Mouse (Mus musculus) frontal cortex, postnatal 25 days (tissue): Measurements from ENCODE around the gene Dcun1d3.

Source experiments
- DNase-seq, 2 experiments: peaks; one replicate each; pipeline ENCODE4 v3.0.0; 2022; ENCODE audit warnings: low spot score in 2 of 2

Gene Dcun1d3

DNA sequence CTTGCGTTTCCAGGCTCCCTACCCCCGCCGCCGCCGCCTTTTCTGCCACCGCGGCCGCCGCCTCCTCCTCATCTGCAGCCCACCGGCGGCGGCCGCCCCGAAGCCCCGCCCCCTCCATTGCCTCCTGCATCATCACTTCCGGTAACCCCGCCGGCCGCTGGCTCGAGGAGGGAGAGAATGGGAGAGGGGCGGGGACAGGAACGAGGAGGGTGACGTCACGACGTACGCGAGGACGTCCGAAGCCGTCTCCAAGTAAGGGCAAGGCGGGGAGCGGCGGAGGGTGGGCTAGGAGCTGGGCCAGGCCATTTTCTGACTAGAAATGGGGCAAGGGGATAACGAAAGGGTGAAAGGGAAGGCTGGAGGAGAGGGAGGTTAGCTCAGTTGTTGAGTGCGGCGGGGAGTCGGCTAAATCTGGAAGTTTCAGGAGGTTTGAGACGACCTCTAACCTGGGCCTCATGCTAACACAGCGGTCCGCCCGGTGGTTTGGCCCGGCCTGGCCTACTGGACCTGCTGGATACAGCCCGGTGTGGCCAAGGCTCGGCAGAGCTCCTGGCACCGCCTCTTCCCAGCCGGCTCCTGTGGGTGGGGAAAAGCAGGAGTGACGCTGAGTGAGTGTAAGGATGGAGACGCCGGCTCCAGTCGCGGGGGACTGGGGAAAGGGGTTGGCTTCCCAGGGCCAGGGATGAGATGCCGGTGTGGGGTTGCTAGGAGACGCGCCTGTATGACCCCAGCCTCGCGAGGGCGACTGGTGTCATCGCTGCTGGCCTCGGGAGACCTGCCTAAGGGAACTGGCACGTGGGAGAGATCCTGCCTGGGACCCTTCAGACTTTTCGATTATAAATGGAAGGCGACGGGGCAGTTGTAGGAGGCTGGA is at the start of gene Dcun1d3, which contains the start of gene Lyrm1:
Gene Dcun1d3, minus strand, starts transcription at position 660 of the 874 bp plus-strand sequence.
Gene Lyrm1, plus strand, starts transcription at position 223 of the 874 bp plus-strand sequence.
- peak; percentile 90 to 95 for DNase-seq

DNA sequence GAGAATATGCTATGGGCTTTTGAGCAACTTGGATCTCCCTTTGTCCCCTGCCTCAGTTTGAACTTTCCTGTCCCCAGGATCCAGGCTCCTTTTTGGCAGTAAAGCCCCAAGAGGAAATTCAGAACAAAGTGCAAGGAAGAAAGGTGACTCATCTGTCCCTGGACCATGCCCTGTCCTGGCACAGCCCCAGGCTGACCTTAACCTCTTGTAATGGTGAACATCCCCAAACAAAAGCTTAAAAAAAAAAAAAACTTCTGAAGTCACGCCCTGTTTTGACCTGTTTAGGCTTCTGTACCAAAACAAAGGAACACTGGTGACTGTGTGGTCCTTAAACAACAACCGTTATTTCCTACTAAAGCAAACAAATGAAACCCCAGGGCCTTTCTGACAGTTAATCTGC is 45.5 kb upstream of the Dcun1d3 start:
- no peak for DNase-seq

DNA sequence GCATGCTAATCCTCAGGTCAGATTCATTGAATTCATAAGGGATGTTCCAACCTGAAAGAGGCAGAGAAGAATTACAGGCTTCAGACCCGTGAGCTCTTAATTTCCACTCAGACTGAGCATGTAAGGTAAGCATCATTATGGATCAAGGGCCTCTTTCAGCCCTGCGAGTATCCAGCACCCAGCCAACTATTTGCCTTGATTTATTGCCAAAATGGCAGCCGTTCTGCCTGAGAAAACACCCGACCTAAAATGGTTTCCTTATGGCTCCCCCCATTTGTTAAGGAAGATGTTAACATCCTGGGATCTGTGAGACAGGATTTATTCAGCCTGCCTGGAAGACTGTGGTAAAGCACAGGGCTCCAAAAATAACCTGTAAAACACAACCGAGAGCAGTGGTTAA is 40.9 kb upstream of the Dcun1d3 start:
- DNase-seq = no peak

DNA sequence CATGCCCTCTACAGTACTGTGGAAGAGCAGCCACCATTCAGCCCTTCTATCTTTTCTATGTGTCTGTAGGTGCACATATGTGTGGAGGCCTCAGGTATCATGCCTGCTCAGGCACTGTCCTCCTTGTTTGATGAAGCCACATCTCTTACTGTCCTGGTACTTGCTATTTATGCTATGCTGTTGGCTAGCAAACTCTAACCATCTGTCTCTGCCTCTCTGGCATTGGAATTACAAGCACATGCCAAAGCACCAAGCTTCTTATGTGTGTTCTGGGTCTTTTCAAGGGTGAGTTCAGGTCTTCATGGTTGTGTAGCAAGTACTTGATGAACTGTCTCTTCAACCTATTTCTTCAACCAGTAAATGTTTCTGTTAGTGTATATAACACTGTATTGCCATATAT is 40.2 kb upstream of the Dcun1d3 start:
- no peak for DNase-seq

DNA sequence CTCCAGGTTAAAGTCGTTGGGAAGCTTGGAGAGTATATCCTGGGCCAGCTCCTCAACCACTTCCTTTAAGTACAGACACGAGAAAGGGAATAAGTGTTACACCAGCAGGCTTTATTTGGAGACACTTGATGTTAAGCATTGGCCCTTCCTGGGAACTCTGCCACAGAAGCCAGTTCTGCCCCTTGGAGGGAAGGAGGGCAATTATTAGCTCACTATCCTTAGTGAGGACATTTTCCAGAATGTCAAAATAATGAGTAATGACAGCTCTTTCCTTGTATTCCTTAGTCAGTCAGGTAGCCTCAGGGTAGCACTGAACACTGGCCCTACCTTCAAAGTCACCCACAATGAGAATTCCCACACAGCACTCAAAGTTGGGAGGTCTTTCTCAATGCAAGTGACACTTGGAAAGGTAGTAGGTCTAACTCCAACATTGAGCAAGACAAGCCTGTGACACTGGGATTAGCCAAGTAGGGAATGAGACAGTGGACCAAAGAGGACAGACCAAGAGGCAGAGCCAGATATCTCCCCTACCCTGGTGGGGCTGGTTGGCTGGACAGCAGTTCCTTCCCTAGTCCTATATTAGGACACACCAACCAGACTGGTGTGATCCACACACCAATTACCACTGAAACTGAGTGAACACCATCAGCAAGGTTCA is 32.8 kb upstream of the Dcun1d3 start:
- DNase-seq = no peak

DNA sequence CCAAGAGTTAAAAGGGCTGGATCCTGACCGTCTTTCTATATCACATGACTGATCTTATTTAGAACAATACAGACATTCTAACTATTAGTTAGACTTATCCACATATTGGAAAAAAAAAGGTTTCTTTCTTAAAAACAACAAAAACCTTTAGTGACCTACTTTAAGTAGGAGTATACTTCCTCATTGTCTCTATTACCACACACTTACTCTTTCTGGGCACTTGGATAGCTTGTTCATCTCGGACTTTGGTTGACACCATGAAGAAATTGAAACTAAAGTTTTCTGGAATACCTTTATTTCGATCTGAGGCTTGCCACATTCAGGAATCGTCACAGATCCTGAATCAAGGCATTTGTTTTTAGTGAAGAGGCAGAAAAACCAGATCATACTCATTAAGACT is 25.0 kb upstream of the Dcun1d3 start:
- no peak for DNase-seq

DNA sequence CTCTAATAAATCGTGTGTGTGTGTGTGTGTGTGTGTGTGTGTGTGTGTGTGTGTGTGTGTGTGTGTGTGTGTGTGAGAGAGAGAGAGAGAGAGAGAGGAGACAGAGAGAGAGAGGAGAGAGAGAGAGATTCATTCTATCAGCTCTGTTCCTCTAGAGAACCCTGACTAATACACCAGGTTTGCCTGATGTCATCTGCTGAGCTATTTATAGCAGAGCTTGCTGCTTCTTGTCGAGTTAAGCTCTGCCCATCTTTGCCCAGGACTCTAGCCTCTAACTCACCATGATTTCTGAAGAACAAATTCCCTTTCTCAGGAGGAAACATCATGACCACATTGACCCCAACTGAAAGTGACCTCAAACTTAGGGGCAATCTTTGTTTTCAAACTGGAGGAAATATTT is 24.4 kb upstream of the Dcun1d3 start:
- no peak for DNase-seq

DNA sequence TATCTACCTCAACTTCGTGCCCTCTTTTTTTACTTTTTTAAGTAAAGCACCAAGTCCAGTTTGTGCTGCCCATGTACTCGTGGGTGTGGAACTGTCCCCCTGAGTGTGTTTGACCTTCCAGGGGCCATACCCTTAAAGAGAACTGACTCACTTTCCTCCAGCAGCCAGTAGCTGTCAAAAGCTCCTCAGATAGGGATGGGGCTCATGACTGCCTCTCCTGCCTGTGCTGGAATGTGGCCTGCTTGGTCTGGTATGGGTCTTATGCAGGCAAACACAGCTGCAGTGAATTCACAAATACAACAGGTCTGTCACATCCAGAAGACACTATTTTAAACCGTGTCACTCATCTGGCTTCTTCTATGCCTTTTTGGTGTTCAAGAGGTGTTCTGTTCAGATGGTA is 15.6 kb upstream of the Dcun1d3 start:
- no peak for DNase-seq

DNA sequence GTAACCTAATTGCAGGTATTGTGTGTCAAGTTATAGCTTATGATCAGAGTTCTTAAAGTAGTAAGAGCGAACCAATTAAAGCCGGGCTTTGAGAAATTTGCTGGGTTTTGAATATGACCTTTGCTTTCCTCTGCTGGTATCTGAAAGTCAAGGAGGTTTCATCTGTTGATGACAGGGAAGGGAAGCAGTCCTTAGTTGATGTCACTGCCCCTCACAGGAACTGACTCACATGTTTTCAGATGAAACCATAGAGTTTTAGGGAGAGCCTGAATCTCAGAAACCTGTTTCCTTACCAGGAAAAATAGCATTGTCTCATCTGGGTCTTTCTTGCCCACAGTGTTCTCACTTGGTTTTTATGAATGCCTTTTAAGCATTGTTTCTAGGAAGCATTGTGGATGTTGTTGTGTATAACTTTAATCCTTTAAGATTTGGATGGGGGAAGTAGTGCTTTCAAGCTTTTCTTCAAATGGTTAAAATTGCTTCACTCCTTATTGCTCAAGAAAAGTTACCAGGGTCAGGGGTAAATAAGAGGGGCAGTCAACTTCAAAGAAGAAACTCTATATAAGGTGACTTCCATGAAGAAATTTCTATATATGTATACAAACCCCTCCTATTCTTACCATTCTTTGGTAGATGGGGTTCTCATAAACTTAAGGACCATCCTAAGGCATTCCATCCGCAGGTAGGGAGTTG is 10.6 kb upstream of the Dcun1d3 start:
- DNase-seq = no peak

DNA sequence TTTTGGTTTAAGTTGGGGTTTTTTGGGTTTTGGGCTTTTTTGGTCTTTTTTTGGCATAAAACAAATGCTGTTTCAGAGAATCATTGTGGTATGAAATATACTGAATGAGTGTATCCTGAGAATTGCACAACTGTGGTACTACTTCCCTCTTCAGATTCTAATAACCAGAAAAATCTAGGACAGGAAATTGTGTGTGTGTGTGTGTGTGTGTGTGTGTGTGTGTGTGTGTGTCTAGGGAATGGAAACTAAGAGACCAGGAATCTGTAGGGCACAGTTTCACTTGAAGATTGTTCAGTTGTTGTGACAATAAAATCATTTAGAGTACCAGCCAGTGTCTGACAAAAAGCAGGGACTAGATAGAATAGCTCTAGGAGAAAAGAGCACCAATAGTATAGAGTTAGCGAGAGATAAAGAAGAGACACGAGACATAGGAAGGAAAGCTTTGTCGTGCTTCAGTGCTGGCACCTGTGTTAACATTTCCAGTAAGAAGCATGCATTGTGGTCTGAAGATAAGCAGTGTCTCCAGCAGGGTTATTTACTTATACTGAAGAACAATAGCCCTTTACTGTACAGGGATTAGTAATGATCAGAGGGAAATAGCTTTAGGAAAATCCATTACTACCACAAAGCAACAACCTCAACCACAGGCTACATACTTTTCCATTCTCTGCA is 3.4 kb upstream of the Dcun1d3 start:
- DNase-seq = no peak

DNA sequence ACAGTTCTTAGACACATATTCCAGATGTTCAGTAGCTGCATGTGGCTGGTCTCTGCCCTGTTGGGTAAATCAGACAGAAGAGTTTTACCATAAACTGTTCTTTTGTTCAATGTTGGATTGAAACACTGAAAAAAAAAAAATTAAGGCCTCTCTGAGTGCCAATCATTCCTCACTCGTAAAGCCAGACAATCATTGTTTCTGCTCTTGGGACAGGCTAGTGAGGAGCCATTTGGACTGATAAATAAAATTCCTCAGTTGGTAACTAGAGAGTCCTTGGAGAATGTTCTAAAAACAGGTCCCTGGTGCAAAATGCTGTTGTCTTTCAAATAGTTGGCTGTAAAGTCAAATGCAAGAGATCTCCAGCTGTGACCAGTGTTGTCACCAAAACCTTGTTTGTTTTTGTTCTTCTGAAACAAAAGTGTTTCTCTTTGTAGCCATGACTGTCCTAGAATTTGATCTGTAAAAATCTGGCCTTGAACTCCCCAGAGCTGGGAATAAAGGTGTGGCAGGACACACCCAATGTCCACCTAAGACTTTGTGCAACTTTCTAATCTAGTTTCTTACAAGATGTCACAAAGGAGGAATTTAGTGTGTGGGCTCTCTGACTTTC is 2.3 kb upstream of the Dcun1d3 start:
- DNase-seq = no peak

DNA sequence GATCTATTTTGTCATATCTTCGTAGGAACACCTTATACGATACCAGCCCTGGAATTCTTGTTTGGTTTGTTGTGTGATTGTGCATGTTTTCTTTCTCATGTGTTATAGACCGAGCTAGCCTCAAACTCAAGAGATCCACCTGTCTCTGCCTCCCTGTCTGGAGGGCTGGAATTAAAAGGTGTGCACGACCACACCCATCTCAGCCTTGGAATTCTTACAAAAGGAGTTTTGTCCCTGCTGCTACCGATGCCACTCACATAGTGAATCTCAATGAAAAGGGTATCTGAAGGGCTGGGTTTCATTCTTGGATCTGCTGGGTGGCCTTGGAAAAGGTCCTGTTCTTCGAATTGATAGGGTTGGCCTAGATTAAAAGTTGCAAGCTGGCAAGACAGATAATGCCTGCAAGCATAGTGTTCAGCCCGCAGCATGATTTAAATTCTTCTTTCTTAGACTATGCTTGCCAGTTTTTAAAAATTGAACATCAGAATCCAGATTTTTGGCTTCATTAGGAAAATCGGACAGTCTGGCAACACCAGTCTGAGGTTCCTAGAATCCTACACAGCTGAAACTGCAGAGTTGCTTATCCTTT is 1.5 kb upstream of the Dcun1d3 start:
- no peak for DNase-seq

DNA sequence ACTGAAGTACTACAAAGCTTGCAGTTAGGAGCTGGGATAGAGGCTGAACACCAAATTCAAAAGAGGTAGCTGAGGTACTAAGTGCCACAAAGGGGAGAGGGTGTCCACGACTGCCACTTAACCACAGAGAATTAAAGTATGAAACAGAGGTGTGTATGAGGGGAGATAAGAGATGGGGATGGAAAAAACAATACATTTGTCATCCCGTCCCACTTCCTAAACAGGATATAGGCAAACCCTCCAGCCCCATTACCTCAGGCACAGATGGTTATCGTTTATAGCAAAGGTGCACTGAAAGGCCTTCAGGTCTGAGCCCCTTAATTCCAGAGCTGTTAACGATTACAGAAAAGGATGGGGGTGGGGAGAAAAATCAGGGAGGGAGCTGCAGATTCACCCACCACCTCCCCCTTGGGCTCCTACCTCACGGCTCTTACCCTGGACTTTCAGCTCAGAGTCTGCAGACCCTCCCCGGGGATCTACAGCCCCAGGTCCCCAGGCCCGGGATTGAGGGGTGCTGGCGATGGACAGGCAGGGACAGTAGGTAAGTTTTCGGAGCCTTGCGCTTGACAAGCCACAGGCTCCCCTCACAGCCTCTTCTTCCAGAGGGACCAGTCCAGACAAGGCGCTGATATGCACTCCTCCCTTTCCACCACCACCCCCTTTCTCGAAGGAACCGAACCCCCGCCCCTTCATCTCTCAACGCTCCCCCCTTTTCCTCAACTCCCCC is 1.1 kb downstream of the Dcun1d3 start:
- DNase-seq = peak in 1 of 2 experiments; percentile 9

DNA sequence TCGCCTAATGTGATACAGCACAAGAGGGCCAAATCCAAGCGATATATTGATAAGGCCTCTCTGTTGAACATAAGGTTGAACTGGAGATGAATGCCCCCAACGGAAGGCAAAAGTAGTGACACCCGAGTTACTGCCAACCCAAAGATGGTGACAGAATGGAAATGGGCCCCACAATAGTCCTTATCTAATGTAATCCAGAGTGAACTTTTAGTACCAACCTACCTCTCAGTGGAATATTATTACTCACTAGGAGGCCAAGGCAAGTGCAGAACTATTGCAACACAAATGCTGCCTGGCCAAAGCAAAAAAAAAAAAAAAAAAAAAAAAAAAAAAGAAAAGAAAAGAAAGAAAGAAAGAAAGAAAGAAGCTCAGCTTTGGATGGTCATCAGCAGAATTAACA is 3.4 kb downstream of the Dcun1d3 start:
- no peak for DNase-seq

DNA sequence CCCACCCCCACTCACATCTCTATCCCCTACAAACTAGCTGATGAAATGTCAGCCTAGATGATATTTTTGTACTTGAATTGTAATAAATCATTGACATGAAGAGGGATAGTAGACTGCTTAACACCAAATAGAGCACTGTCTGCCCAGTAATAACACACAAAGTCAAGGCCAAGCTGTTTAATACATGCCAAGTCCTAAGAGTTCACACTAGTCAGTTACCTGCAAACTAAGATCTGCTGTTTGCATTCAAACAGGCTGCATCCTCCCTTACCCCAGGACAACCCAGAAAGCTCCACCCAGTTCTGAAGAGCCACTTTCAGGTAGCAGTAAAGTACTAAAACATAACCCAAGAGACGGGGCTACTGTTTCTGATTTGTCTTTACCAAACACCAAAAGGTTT is 3.9 kb downstream of the Dcun1d3 start:
- DNase-seq = no peak

DNA sequence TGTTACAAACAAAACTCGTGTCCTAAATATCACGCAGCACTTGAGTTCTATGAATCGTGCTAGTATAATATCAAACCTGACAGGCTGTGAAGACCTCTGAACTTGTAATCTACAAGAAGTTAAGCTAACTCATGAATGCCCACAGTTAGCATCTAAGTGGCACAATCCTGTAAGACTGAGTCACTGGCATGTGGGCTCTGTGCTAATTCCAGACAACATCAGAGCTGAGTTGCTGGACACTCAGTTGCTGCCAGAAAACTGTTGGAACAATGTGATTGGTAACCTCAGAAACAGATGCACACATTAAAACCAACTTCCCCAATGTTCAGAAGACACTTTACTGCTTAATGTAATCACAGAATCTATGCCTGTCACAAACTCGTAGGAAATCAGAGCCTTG is 8.2 kb downstream of the Dcun1d3 start:
- DNase-seq = no peak

DNA sequence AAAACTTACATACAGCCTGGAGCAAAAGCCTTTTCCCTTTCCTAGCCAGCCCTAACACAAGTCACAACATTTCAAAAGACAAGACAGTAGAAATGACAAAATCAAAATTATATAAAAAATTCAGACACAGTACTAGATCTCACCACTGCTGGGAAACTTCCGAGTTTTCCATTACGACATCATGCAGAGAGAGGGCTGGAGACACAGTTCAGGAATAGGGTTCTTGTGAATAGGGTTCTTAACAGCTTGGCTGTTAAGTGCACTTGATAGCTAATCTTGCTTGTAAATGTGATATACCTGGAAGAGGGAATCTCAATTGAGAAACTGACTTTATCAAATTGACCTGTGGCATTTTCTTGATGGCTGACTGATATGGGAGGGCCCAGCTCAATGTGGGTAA is 14.9 kb downstream of the Dcun1d3 start:
- DNase-seq = no peak

DNA sequence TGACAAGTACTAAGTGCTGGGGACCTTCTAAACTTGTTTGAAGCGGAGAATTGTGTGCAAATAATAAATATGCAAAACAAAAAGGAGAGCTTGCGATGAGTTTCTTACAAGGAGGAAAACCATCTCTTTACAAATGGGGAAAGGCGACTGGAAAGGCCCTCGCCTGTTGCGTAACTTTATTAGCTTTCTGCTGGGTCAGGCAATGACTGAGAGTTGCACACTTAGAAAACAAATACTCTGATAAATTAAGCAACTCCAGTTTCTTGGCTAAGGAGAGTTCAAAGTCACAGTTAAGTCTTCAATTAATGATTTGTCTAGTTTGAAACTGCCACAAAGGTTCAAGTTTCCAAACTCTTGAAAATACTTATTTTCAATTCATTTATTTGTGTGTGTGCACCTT is 15.8 kb downstream of the Dcun1d3 start:
- no peak for DNase-seq

DNA sequence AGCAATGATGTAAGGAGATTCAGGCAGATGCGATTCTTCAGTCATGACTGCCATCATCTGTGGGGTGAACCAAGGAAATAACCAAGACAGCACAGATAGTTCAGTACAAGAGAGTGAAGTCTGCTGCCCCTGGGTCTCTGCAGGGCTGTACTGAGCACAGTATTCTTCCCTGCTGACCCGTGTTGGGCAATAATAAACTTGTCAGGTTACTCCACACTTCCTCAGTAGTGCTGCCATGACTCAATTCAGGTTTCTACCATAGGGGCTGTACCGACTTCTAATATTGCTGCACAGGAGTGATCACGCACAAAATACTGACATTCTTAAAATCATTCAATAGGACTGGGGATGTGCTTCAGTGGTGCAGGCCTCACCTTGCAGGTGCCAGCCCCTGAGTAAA is 16.9 kb downstream of the Dcun1d3 start:
- DNase-seq = no peak

DNA sequence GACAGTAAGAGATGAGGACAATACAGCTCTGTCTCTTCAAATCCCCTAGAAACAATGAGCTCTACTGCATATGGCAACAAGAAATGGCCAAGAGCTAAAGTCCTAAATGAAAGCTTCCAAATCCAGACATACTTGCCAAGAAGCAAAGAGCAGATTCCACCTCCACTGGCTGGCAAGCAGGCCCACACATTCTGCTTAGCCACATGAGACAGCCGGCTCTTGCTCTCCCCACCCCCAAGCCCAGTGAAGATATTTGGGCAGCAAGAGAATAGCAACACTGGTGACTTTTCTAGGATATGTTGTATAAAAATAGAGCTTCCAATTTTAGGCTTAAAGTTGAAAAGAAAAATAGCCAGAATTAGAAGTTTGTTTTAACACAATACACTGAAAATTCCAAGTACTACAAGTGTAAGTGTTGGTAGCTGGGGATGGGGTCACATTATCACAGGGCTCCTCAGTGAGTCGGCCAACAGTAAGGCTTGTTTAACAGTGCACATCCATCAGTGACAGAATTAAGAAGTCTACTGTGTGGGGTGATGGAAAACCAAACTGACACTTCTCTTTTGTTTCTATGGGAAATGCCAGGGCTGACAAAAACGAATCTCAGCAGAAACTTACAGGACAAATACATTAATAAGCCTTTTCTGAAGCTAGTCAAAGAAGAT is 20.2 kb downstream of the Dcun1d3 start:
- DNase-seq = peak in 1 of 2 experiments; percentile 15
